Mouse (Mus musculus) C2C12 (cell line): ENCODE measurements around the gene Rap1gds1. TPM values are rescaled to one million over a fixed set of nuclear protein-coding genes. Genes with fewer than 3 reads are reported as not detected.
A peak's percentile ranks its signal among the peaks of the same experiment; 100 is the strongest.

Experiments
- H3K27me3 ChIP-seq: one replicate; pipeline ENCODE4 v1.6.1; 2011; ENCODE audit not compliant: control insufficient read depth, insufficient read depth, insufficient read length
- H3K36me3 ChIP-seq: one replicate; pipeline ENCODE4 v1.6.1; 2011; ENCODE audit not compliant: control insufficient read depth, insufficient read depth
- H3K4me3 ChIP-seq: one replicate; pipeline ENCODE4 v1.5.1; 2011; ENCODE audit warnings: mild to moderate bottlenecking, control low read depth; ENCODE audit not compliant: poor library complexity, insufficient read depth, severe bottlenecking
- H3K79me2 ChIP-seq: one replicate; pipeline ENCODE4 v1.6.1; 2011; ENCODE audit not compliant: control insufficient read depth, insufficient read depth
- H3K79me3 ChIP-seq: one replicate; pipeline ENCODE4 v1.6.1; 2011; ENCODE audit warnings: low read depth, control low read depth
- H3ac ChIP-seq: one replicate; pipeline ENCODE3; 2011; ENCODE audit warnings: low read depth; ENCODE audit not compliant: control insufficient read depth, insufficient read length
- CEBPB ChIP-seq: IDR thresholded peaks from one replicate; pipeline ENCODE4 v1.6.1; 2011; ENCODE audit warnings: low read depth, mild to moderate bottlenecking, control low read depth, moderate library complexity
- CTCF ChIP-seq: IDR thresholded peaks from one replicate; pipeline ENCODE4 v1.5.1; 2011; ENCODE audit not compliant: control insufficient read depth, insufficient read depth, insufficient read length
- FOSL1 ChIP-seq: IDR thresholded peaks from one replicate; pipeline ENCODE4 v1.8.0; 2011; ENCODE audit warnings: mild to moderate bottlenecking, low read length; ENCODE audit not compliant: poor library complexity, insufficient read depth, severe bottlenecking
- MAX ChIP-seq: IDR thresholded peaks from one replicate; pipeline ENCODE4 v1.6.1; 2011; ENCODE audit warnings: mild to moderate bottlenecking, control low read depth
- MYOD1 ChIP-seq: IDR thresholded peaks from one replicate; pipeline ENCODE4 v1.6.1; 2011; ENCODE audit warnings: low read depth; ENCODE audit not compliant: control insufficient read depth, insufficient read length
- MYOG ChIP-seq: IDR thresholded peaks from one replicate; pipeline ENCODE4 v1.6.1; 2011; ENCODE audit not compliant: control insufficient read depth, insufficient read length; ENCODE audit errors: extremely low read depth
- USF1 ChIP-seq: IDR thresholded peaks from one replicate; pipeline ENCODE4 v1.6.1; 2011; ENCODE audit warnings: low read depth, mild to moderate bottlenecking, control low read depth, moderate library complexity
- polyA plus RNA-seq: library from polyadenylated mRNA; unstranded; fragments of >200 nt; fragmentation: generic; extraction: Trizol; gene quantifications from one replicate; pipeline ENCODE4 v1.2.1, GENCODE M21; 2012; ENCODE audit warnings: missing spikeins

Gene Rap1gds1
- polyA plus RNA-seq, 1 experiment: 29.1 TPM

DNA sequence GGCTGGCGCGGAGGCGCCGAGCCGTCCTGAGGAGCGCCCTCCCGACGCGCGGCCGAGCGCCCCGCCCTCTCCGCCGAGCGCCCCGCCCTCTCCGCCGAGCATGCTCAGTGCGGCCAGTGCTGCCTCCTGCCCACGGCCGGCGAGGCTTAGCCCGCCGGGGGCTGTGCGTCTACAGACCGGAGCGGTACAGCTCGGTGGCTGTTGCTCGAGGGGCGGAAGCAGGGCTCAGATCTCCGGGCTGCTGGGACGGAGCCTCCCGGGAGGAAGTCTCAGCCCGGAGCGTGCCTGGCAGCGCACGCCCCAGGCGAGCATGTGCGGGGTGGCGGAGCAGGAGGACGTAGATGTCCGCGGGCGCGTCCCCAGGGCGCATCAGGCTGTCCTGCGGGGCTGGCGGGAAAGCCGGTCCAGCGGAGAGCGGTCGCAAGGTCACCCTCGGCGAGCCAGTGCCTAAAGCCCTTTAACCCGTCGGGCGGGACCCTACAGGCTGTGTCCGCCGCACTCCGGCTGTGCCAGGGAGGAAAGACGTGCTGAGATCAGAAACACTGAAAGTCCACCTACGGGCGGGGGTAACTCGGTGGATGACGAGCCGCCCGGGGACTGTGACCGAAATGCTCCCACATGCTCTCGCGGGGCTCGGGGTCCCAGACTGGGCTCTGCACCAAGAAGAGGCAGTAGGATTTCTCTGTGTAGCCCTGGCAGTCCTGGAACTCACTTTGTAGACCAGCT is 495 bp upstream of the Rap1gds1 start:
- Histone ChIP-seq H3K4me3 (peak overlapping the region; percentile 39), H3K79me3 (peaks cover 35% of the 10 kb centered on the region), H3ac (peak overlapping the region; percentile 90), H3K79me2 (peaks cover 41% of the 10 kb centered on the region), H3K27me3 (no peaks in the 10 kb centered on the region), H3K36me3 (no peaks in the 10 kb centered on the region)
- no peak for TF ChIP-seq MYOG
- TF ChIP-seq MAX: peak; percentile 90

DNA sequence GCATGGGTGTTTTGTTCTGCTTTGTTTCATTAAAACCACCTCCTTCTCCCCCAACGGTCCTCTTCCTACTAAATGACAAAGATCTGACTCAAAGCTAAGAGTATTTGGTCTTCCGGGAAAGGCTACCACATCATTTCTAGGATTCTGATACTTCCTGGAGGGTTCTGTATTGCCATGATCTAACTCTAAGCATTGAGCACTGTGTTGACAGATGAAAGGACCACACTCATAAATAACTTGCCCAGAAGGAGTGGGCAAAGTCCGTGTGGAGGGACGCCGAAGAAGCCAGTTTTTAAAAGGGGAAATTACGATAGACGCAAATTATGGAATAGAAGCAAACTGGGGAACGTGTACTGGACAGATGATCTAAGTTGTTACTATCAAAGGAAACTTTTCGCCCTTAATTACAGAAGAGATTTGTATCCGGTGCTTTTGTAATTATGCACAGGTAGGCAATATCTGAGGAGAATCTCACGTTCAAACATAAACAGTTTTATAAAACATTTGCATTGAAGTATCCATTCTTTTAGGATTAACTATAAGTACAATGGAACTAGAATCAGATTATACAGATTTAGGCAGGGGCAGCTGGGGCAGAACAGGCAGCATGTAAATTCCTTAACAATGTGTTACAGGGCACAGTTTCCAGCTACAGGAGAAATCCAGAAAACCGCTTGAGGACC is 1.1 kb downstream of the Rap1gds1 start:
- no peaks in the 10 kb centered on the region for H3K27me3 ChIP-seq
- H3K79me2 ChIP-seq: peaks cover 57% of the 10 kb centered on the region
- peak overlapping the region; percentile 68 for H3K4me3 ChIP-seq
- no peaks in the 10 kb centered on the region for H3K36me3 ChIP-seq
- H3K79me3 ChIP-seq: peaks cover 49% of the 10 kb centered on the region
- no peak for TF ChIP-seq USF1
- TF ChIP-seq MYOD1: no peak
- TF ChIP-seq CEBPB: no peak
- no peak for TF ChIP-seq MYOG
- TF ChIP-seq FOSL1: no peak
- no peak for TF ChIP-seq CTCF
- no peak for TF ChIP-seq MAX
- H3ac ChIP-seq: peak overlapping the region; percentile 85

- TF ChIP-seq USF1 (no peak), MYOG (no peak), CEBPB (no peak), MAX (no peak), MYOD1 (no peak), CTCF (no peak), FOSL1 (no peak)
- peaks cover 99% of the 10 kb centered on the region for H3K79me2 ChIP-seq
- H3K4me3 ChIP-seq: no peak overlapping the region
- H3ac ChIP-seq: no peak overlapping the region
- no peaks in the 10 kb centered on the region for H3K27me3 ChIP-seq
- peaks cover 79% of the 10 kb centered on the region for H3K79me3 ChIP-seq
- H3K36me3 ChIP-seq: no peaks in the 10 kb centered on the region
These were observed 5.5 kb downstream of the Rap1gds1 start for GRCm38 (mm10) chr3:139069539-139069938.

DNA sequence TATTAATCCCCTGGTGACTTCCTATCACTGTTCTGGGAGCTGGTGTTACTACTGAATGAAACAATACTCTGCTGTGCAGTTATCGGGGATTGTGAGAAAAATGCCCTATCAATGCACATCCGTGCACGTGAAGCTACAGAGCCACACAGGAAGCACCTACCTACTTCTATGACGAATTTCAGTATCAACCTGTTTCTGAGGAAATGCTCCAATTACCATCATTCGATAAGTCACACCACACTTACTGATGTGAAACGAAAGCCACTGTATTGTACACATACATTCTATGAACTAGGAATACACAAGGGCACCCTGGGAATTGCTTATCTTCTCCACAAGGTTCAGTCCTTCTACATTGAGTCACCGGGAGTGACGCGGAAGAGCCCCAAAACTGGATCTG is 10.9 kb downstream of the Rap1gds1 start:
- Histone ChIP-seq H3K4me3 (no peak overlapping the region), H3K36me3 (peaks cover 4% of the 10 kb centered on the region), H3K79me3 (peaks cover 76% of the 10 kb centered on the region), H3K79me2 (peaks cover 99% of the 10 kb centered on the region), H3ac (no peak overlapping the region), H3K27me3 (no peaks in the 10 kb centered on the region)
- TF ChIP-seq CEBPB (no peak), MAX (no peak)

- H3K36me3 ChIP-seq: peaks cover 4% of the 10 kb centered on the region
- H3K27me3 ChIP-seq: no peaks in the 10 kb centered on the region
- TF ChIP-seq MYOG (no peak), MYOD1 (no peak), FOSL1 (no peak), USF1 (no peak), CEBPB (no peak), MAX (no peak), CTCF (no peak)
- H3K4me3 ChIP-seq: no peak overlapping the region
- H3ac ChIP-seq: no peak overlapping the region
- H3K79me2 ChIP-seq: peaks cover 99% of the 10 kb centered on the region
- peaks cover 76% of the 10 kb centered on the region for H3K79me3 ChIP-seq
These were observed 12.9 kb downstream of the Rap1gds1 start for GRCm38 (mm10) chr3:139062088-139062487.
